Mouse (Mus musculus) limb, embryonic 15.5 days (tissue): ENCODE data around the gene Ngfr. TPM values are rescaled to one million over a fixed set of nuclear protein-coding genes. Genes with fewer than 3 reads are reported as not detected.

Experiments
- polyA plus RNA-seq: library from polyadenylated mRNA; unstranded; fragments of >200 nt; fragmentation: Nextera tagmentation; extraction: Ambion mirVana; gene quantifications from 2 replicates; pipeline ENCODE4 v1.2.1, GENCODE M21; 2015

The Ngfr gene
- polyA plus RNA-seq, 1 experiment from 2014 or later, result 34.0 TPM

Other genes starting within 250 kb of the Ngfr start
- 95.0 and 102 TPM in 2 replicates for gene Slc35b1, start 203.0 kb downstream of the Ngfr start, polyA plus RNA-seq
- gene Spop, start 173.7 kb downstream of the Ngfr start, polyA plus RNA-seq, result 168 and 181 TPM in 2 replicates
- 0.69 and 0.70 TPM in 2 replicates for gene Nxph3, start 73.2 kb downstream of the Ngfr start, polyA plus RNA-seq
- 195 and 220 TPM in 2 replicates for gene Phb, start 79.2 kb upstream of the Ngfr start, polyA plus RNA-seq
- 23.4 and 26.6 TPM in 2 replicates for gene Zfp652, start 124.9 kb upstream of the Ngfr start, polyA plus RNA-seq
- 0.99 and 1.2 TPM in 2 replicates for gene B130006D01Rik, start 135.9 kb upstream of the Ngfr start, polyA plus RNA-seq
- gene Phospho1, start 236.8 kb upstream of the Ngfr start, polyA plus RNA-seq, result 2.8 and 3.9 TPM in 2 replicates
- gene Gngt2, start 249.5 kb upstream of the Ngfr start, polyA plus RNA-seq, result 16.9 and 18.7 TPM in 2 replicates